Mouse (Mus musculus) forebrain, embryonic 14.5 days (tissue): ENCODE measurements around the gene Plekhm2. TPM values are rescaled to one million over a fixed set of nuclear protein-coding genes. Genes with fewer than 3 reads are reported as not detected.

Experiments
- ATAC-seq: fragments of 200-750 bp; cut with Nextera tagmentation; 2 replicates; pipeline ENCODE4 v1.8.0; 2017; ENCODE audit warnings: mild to moderate bottlenecking, moderate library complexity
- DNase-seq: peaks from one replicate; pipeline ENCODE4 v3.0.0-alpha.2; 2015; ENCODE audit warnings: low spot score
- H3K27ac ChIP-seq: fragments of 300-500 bp; sonication (generic); 2 replicates; pipeline ENCODE4 v1.5.1; 2014; ENCODE audit warnings: low read depth, mild to moderate bottlenecking, control low read depth, low read length, moderate library complexity
- H3K27me3 ChIP-seq: fragments of 300-500 bp; sonication (generic); replicated peaks from 2 replicates; pipeline ENCODE4 v1.6.1; 2014; ENCODE audit warnings: low read length, control low read depth, mixed read lengths; ENCODE audit not compliant: control insufficient read depth, insufficient read depth
- H3K36me3 ChIP-seq: fragments of 300-500 bp; sonication (generic); 2 replicates; pipeline ENCODE4 v1.6.1; 2014; ENCODE audit warnings: low read length, control low read depth; ENCODE audit not compliant: control insufficient read depth, insufficient read depth
- H3K4me1 ChIP-seq: fragments of 300-500 bp; sonication (generic); 2 replicates; pipeline ENCODE4 v1.6.1; 2014; ENCODE audit warnings: antibody characterized with exemption, low read length, control low read depth; ENCODE audit not compliant: control insufficient read depth, insufficient read depth
- H3K4me2 ChIP-seq: fragments of 300-500 bp; sonication (generic); 2 replicates; pipeline ENCODE4 v1.6.1; 2014; ENCODE audit warnings: mild to moderate bottlenecking, control low read depth, low read length
- H3K4me3 ChIP-seq: fragments of 300-500 bp; sonication (generic); 2 replicates; pipeline ENCODE4 v1.5.1; 2014; ENCODE audit warnings: low read depth, low read length, control low read depth
- H3K9ac ChIP-seq: fragments of 300-500 bp; sonication (generic); 2 replicates; pipeline ENCODE4 v1.6.1; 2014; ENCODE audit warnings: mild to moderate bottlenecking, low read length, control low read depth, moderate library complexity
- H3K9me3 ChIP-seq: fragments of 300-500 bp; sonication (generic); replicated peaks from 2 replicates; pipeline ENCODE4 v1.6.1; 2016; ENCODE audit warnings: low read length, control low read depth, mixed read lengths; ENCODE audit not compliant: control insufficient read depth
- WGBS: fragments of 180-500 bp; shearing (Covaris S2); extraction: QIAGEN DNeasy Blood & Tissue Kit; methylation state at CpG from one replicate; pipeline ENCODE4 v1.1.7; 2014; 5-methylcytosine and 5-hydroxymethylcytosine counted together
- polyA plus RNA-seq: library from polyadenylated mRNA; unstranded; fragments of >200 nt; fragmentation: Nextera tagmentation; extraction: Ambion mirVana; gene quantifications from 2 replicates; pipeline ENCODE4 v1.2.1, GENCODE M21; 2014

The Plekhm2 gene
- polyA plus RNA-seq, 1 experiment from 2014 or later: 3.9 TPM

DNA sequence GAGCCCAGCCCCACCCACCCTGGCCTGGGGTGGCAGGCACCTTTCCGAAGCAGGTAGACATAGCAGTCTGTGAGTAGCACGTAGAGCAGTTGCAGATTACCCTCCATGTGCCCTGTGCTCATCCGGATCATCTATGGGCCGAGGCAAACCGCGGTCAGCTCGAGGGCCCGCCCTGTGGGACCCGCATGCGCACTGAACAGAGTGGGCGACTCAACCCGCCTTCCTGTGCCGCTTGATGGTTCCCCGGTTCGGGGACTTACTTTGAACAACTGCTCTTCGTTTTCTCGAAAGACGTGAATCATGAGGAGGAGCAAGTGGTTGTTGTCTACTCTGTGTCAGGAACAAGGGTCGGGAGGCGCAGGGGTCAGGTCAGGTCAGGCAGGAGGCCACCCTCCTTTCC is 33.4 kb downstream of the Plekhm2 start:
- ATAC-seq (no peak), DNase-seq (no peak)
- Histone ChIP-seq H3K4me3 (no peak overlapping the region), H3K36me3 (peaks cover 85% of the 10 kb centered on the region), H3K27ac (no peak overlapping the region), H3K4me2 (no peak overlapping the region), H3K9ac (no peak overlapping the region), H3K27me3 (no peaks in the 10 kb centered on the region), H3K4me1 (no peaks in the 10 kb centered on the region), H3K9me3 (no peaks in the 10 kb centered on the region)
- WGBS: 96% methylated on average over 20 of the region's 20 CpGs

DNA sequence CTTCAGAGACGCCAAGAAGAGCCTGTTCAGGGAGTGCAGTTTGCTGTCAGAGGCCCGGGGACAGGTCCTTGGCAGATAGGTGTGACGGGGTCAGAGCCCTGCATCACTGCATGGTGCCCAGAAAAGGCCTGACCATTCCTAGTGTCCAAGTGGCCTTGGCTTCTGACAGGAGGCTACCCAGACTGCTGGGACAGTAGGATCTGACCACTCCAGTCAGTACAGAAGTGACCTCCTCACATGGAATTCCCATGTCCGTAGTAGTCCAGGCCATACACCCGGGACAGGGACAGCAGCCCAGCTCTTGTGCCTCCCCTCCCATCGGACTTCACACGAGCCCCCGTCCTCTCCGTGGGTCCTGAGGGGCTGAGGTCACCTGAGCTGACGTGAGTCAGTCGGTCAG is 34.7 kb downstream of the Plekhm2 start:
- Histone ChIP-seq H3K9me3 (no peaks in the 10 kb centered on the region), H3K9ac (no peak overlapping the region), H3K36me3 (peaks cover 90% of the 10 kb centered on the region), H3K4me3 (no peak overlapping the region), H3K4me2 (no peak overlapping the region), H3K27me3 (no peaks in the 10 kb centered on the region), H3K27ac (no peak overlapping the region), H3K4me1 (no peaks in the 10 kb centered on the region)
- WGBS: 95% methylated on average over 11 of the region's 11 CpGs
- ATAC-seq (no peak), DNase-seq (no peak)

DNA sequence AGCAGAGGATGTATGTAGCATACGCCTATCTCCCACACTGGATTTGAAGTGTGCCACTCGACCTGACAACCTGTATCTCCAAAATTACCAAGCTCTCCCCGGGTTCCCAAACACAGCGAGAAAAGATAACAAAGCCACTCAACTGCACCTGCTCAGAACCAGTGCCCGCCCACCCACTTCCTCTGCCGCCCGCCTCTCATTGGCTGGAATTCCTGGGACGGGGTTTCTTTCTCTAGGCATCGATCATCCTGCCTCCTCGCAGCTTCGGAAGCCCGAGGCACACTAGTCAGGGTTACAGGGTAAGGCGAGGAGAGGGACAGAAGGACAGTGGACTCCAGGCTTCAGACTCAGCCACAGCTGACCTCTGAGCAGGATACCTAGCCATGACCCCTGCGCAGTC is 36.0 kb downstream of the Plekhm2 start:
- DNase-seq (no peak), ATAC-seq (no peak)
- Histone ChIP-seq H3K4me2 (no peak overlapping the region), H3K27ac (no peak overlapping the region), H3K4me3 (no peak overlapping the region), H3K4me1 (no peaks in the 10 kb centered on the region), H3K27me3 (no peaks in the 10 kb centered on the region), H3K9me3 (no peaks in the 10 kb centered on the region), H3K9ac (no peak overlapping the region), H3K36me3 (peaks cover 81% of the 10 kb centered on the region)
- WGBS: 82% methylated on average over 14 of the region's 14 CpGs

DNA sequence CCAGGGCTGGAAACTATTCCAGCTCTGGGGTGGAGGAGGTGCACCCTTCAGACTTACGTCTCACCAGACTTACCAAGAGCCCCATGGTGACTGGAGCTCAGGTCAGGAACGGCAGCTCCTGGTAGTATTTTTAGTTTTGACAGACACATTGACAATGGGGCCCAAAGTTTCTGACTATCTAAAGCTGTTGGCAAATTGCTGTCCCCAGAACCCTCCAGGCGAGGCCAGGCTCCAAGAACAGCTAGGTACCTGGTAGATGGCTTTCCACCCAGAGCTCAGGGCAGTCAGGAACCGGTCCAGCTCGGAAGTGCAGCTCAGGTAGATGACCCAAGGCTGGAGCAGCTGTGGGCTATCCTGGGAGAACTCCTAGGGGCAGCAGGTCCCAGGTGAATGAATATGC is 37.2 kb downstream of the Plekhm2 start:
- DNase-seq (no peak), ATAC-seq (no peak)
- no peaks in the 10 kb centered on the region for H3K9me3 ChIP-seq
- no peaks in the 10 kb centered on the region for H3K27me3 ChIP-seq
- WGBS: 90% methylated on average over 5 of the region's 5 CpGs
- no peak overlapping the region for H3K4me2 ChIP-seq
- H3K4me3 ChIP-seq: no peak overlapping the region
- no peak overlapping the region for H3K27ac ChIP-seq
- H3K9ac ChIP-seq: no peak overlapping the region
- no peaks in the 10 kb centered on the region for H3K4me1 ChIP-seq
- peaks cover 69% of the 10 kb centered on the region for H3K36me3 ChIP-seq

DNA sequence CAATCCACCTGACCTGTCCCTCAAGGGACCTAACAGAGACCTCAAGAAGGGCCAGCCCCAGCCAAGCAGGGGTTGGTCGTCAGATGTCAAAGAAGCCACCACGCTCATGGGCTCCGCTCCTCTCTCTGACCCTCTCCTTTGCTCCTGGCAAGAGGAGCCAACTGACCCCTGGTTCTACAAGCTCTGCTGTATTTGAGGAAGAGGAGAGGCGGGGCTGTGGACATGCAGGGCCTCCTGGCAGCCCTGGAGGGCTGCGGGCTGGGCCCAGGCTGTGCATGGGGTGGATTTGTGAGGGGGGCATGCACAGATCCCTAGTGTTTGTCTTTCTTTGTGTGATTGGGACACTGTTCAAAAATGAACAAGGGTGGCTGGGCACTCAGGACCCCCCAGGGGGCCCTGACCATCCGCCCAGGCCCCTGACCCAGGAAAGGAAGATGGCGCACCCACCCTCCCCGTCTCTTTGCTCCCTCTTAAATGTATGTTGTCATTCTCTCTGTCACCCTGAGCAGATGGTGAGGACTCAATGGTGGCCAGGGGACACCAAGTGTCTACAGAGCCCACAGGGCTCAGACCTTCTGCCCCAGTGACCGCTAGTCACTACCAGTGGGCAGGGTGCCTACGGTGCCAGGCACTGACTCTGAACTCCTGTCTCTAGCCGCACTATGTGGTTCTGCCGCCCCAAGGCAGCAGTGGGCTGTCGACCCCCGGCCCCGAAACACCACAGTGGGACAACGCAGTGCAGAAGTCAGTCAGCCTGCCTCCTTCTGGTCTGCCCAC is 38.7 kb downstream of the Plekhm2 start:
- no peak overlapping the region for H3K4me3 ChIP-seq
- H3K9me3 ChIP-seq: no peaks in the 10 kb centered on the region
- H3K4me2 ChIP-seq: no peak overlapping the region
- no peak overlapping the region for H3K27ac ChIP-seq
- peaks cover 54% of the 10 kb centered on the region for H3K36me3 ChIP-seq
- no peaks in the 10 kb centered on the region for H3K4me1 ChIP-seq
- no peak overlapping the region for H3K9ac ChIP-seq
- WGBS: 92% methylated on average over 16 of the region's 16 CpGs
- DNase-seq (no peak), ATAC-seq (no peak)
- no peaks in the 10 kb centered on the region for H3K27me3 ChIP-seq

DNA sequence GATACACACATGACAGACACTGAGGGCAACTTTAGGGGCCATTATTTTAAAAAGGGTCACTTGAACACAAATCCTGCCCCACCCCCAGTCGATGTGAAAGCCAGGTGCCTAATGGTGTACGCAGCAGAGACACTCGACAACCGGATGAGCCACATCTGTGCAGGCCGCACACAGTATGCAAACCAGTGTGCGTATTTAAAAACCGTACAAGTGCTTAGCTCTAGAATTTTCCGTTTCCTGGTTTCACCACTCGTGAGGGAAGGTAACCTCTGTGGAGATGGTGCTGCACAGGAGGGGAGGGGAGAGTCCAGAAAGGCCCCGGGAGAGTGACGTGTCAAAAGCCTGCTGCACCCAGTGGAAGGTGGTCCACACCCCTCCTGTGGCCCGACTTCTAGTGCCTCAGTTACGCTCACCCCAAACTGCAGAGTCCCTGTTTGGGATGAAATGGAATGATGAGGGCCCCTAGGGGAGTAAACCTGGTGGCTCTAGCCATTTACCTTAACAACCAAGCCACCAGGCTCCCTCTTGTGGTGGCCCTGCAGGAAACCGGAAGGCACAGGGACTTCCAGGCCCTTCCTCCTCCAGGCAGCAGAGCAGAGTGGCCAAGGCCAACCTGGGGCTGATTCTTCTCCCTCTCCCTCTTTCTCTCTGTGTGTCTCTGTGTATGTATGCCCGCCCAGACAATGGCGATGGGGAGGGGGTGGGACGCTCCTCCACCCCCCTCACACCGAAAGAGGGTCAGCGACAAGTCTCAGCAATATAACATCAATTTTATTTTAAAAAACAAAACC is 39.5 kb downstream of the Plekhm2 start:
- no peak overlapping the region for H3K4me2 ChIP-seq
- H3K36me3 ChIP-seq: peaks cover 46% of the 10 kb centered on the region
- no peak overlapping the region for H3K4me3 ChIP-seq
- ATAC-seq (no peak), DNase-seq (peak; percentile 32)
- H3K4me1 ChIP-seq: no peaks in the 10 kb centered on the region
- H3K9me3 ChIP-seq: no peaks in the 10 kb centered on the region
- H3K27ac ChIP-seq: no peak overlapping the region
- WGBS: 78% methylated on average over 19 of the region's 19 CpGs
- H3K27me3 ChIP-seq: no peaks in the 10 kb centered on the region
- H3K9ac ChIP-seq: no peak overlapping the region

DNA sequence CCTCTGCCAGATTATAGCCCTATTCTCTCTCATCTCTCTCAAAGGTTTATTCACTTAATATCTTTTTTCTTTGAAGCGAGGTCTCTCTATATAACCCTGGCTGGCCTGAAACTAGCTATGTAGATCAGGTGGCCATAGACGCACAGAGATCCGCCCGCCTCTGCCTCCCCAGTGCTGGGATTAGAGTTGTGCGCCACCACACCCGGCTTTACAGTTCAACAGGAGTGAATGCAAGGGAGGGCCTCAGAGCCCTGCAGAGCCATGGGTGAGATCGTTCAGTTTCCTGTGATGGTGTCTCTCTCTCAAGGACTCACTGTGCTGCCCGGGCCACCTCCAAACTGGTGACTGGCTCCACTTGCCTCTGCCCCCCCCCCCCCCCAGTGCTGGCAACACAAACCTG is 40.6 kb downstream of the Plekhm2 start:
- Histone ChIP-seq H3K36me3 (peaks cover 36% of the 10 kb centered on the region), H3K4me3 (no peak overlapping the region), H3K9me3 (no peaks in the 10 kb centered on the region), H3K9ac (no peak overlapping the region), H3K4me2 (no peak overlapping the region), H3K4me1 (no peaks in the 10 kb centered on the region), H3K27me3 (no peaks in the 10 kb centered on the region), H3K27ac (no peak overlapping the region)
- ATAC-seq (no peak), DNase-seq (no peak)
- 94% methylated on average over 8 of the region's 8 CpGs for WGBS

DNA sequence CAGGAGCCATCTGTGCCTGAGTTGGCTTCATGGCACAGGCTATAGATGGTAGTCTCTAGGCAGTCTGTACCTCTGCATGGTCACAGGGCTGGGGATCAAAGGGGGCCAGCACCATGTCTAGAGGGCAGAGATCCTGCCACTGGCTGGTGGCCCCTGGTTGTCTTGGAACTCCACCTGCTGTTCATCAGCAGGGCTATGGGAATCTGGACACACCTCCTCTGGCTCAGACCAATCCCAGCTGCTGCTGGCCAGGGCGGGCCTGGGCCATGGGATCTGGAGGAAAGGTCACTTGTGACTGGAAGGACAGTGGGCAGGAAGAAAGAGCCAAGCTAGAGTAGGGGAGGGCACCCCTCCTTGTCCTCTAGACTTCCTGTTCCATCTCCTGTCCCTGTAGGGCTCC is 41.0 kb downstream of the Plekhm2 start, which contains the start of gene Slc25a34:
Slc25a34 (minus strand) TSS at position 156 of the 400 bp plus-strand sequence.
- Histone ChIP-seq H3K4me2 (no peak within 1 kb of the TSS), H3K27me3 (no peaks in the 10 kb centered on the region), H3K4me1 (no peaks in the 10 kb centered on the region), H3K27ac (no peak within 1 kb of the TSS), H3K36me3 (peaks cover 31% of the 10 kb centered on the region), H3K9me3 (no peaks in the 10 kb centered on the region), H3K4me3 (no peak within 1 kb of the TSS), H3K9ac (no peak within 1 kb of the TSS)
- 67% methylated on average over 1 of the region's 1 CpGs for whole genome bisulfite sequencing
- DNase-seq: no peak
- ATAC-seq: no peak

DNA sequence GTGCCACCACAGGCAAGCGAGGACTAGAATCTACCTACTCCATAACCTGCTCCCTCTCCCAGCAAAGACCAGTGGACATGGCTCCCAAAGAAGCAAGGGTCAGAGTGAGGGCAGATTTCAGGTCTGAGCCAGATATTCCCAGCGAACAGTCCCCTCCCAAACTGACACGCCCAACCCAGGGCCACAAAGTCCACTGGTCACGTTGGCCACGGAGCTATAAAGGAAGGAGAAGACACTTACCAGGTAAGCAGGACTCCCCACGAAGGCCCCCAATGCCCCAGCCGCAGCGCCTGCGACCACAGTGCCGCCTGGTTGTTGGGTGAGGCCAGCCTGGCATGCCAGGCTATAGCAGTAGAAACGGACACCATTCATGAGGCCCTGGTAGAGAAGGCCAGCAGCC is 41.7 kb downstream of the Plekhm2 start:
- no peak overlapping the region for H3K4me2 ChIP-seq
- peaks cover 25% of the 10 kb centered on the region for H3K36me3 ChIP-seq
- H3K4me1 ChIP-seq: no peaks in the 10 kb centered on the region
- no peaks in the 10 kb centered on the region for H3K9me3 ChIP-seq
- no peak overlapping the region for H3K27ac ChIP-seq
- ATAC-seq (no peak), DNase-seq (no peak)
- WGBS: 81% methylated on average over 11 of the region's 11 CpGs
- no peak overlapping the region for H3K4me3 ChIP-seq
- H3K9ac ChIP-seq: no peak overlapping the region
- no peaks in the 10 kb centered on the region for H3K27me3 ChIP-seq
